Mouse (Mus musculus): ENCODE results near the gene Rlf.
"Not testable (repeated sequence)": the region's sequence is repeated elsewhere in the genome, so short reads cannot be mapped to it uniquely, and the experiment has no call there.

Gene Rlf

GRCm38 (mm10) chr4:121179669-121180068 lies 35.2 kb downstream of the Rlf start:
- in situ Hi-C loops (cut with MboI; ENCODE audit: unreplicated experiment in 2 of 2): no loop called here

GRCm38 (mm10) chr4:121167656-121168055 lies 47.2 kb downstream of the Rlf start:
- in situ Hi-C loops (cut with MboI; ENCODE audit: unreplicated experiment in 2 of 2): no loop called here

GRCm38 (mm10) chr4:121166697-121167096 lies 48.2 kb downstream of the Rlf start:
- in situ Hi-C loops (cut with MboI; ENCODE audit: unreplicated experiment in 2 of 2): not testable (repeated sequence)

- in situ Hi-C loops (cut with MboI; ENCODE audit: unreplicated experiment in 2 of 2): no loop called here
Observed at GRCm38 (mm10) chr4:121163501-121164030, 51.3 kb downstream of the Rlf start.

DNA sequence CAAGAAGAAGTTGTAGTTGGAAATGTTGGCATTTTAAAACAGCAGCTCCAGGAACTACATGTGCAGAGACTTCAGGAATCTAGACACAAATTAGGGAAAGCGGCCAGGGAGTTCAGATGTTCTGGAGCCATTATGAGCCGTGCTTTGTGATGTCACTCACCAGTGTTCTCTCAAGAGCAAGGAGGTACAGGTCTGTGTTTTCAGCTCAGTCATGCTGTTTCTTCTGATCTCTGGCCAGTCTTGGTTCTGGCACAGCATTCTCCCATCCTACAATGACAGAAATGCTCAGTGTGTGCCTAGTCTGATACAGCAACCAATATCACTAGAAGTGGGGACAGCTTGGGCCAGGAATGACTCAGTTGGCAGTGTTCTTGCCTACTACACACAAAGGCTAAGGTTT lies 105.8 kb downstream of the Rlf start, which contains the start of gene Tmco2:
Tmco2 (minus strand) TSS at position 101 of the 400 bp plus-strand sequence.
- in situ Hi-C loops (cut with MboI; ENCODE audit: unreplicated experiment in 2 of 2): no loop called here

- in situ Hi-C loops (cut with MboI; ENCODE audit: unreplicated experiment in 2 of 2): no loop called here
Observed at GRCm38 (mm10) chr4:121103304-121103703, 111.6 kb downstream of the Rlf start.

DNA sequence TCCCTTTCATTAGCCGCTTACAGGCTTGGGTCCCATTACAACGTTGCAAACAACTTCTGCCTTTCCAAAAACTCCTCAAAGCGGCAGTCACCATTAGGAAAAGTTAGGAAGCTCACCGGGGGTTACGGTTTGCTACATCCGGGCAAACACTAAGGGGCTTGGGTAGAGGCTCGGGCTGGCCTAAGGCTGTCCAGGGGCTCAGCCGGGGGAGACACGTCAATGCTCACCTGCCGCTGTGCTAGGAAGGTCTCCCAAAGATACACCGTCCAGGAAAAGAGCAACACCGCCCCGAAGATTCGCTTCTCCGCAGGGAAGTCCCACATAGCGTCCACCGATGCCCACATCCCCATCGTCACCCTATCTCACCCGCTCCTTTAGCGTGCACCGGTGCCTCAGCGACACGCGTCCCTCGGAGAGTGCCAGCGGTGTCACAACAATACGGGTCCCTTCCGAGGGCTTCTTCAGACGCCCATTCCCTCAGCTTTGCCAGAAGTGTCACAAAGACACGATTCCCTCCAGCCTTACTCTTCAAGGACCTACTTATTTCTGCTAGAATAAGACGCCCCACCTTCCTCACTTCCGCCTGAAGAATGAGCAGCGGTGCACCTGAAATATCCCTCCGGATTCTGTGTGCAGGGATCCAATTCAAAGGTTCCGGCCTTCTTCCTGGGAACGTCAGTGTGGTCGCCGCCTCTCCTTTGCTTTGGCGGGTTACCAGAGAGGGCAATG lies 117.1 kb downstream of the Rlf start, which contains the start of gene Zmpste24:
Zmpste24 (minus strand) TSS at position 592 of the 729 bp plus-strand sequence.
- in situ Hi-C loops (cut with MboI; ENCODE audit: unreplicated experiment in 2 of 2): no loop called here

Measured in v-Abl transformed pro-B cells (cell line).